Mouse (Mus musculus) megakaryocyte-erythroid progenitor cell, adult 5-6 weeks (primary cell): ENCODE measurements around the gene Lrmp. TPM values are rescaled to one million over a fixed set of nuclear protein-coding genes. Genes with fewer than 3 reads are reported as not detected.
A peak's percentile ranks its signal among the peaks of the same experiment; 100 is the strongest.
"Not testable (repeated sequence)": the region's sequence is repeated elsewhere in the genome, so short reads cannot be mapped to it uniquely, and the experiment has no call there.

Experiments used
- ATAC-seq: replicated peaks from 2 replicates; pipeline ENCODE4 v1.8.0; 2016; ENCODE audit warnings: mild to moderate bottlenecking, inconsistent platforms; ENCODE audit not compliant: severe bottlenecking, poor library complexity, low FRiP score, low TSS enrichment
- total RNA-seq, 2 experiments: library from RNA; stranded (forward) in 1 of 2; stranded (reverse) in 1 of 2; fragments of 200-1000, 215-1000 nt in 1 of 2; fragments of >200 nt in 1 of 2; fragmentation: Nextera tagmentation in 1 of 2; gene quantifications; 2 replicates each; pipeline ENCODE4 v1.2.3; 2014 to 2017

Lrmp gene
- total RNA-seq, 2 experiments from 2014 or later: 47.6 to 67.3 TPM

GRCm38 (mm10) chr6:145129563-145129962, 14.1 kb downstream of the Lrmp start:
- no peak for ATAC-seq

GRCm38 (mm10) chr6:145131991-145132390, 16.5 kb downstream of the Lrmp start:
- no peak for ATAC-seq

DNA sequence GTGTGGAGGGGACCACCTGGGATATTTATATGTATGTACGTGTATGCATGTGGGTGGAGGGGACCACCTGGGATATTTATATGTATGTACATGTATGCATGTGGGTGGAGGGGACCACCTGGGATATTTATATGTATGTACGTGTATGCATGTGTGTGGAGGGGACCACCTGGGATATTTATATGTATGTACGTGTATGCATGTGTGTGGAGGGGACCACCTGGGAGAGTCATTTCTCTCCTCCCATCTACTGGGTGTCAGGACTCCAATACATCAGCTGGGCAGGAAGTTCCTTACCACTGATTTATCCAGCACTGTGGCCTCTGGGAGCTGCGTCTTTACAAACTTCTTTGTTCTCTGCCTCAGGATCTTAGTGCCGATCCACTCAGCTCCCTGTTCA, 17.5 kb downstream of the Lrmp start:
- not testable (repeated sequence) for ATAC-seq

GRCm38 (mm10) chr6:145135295-145135694, 19.8 kb downstream of the Lrmp start:
- no peak for ATAC-seq

DNA sequence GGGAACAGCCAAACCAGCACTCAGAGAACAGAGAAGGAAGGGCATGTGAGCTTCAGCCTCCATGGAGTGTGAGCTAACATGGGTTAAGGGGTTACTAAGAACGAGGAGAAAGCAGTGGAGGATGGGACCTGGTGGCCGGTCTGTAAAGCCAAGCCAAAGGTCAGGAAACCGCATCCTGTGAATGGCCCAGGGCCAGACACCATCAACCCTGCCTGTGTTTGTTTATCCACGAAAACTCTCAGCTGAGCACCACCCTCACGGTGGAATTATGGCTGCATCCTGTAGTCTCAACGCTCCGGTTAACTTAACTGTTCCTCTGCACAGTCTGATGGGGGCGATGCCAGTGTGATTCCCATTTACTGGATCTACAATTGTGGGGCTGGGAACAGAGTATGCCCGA, 20.4 kb downstream of the Lrmp start:
- no peak for ATAC-seq

GRCm38 (mm10) chr6:145136831-145137230, 21.4 kb downstream of the Lrmp start:
- no peak for ATAC-seq

GRCm38 (mm10) chr6:145139236-145139635, 23.8 kb downstream of the Lrmp start:
- no peak for ATAC-seq

DNA sequence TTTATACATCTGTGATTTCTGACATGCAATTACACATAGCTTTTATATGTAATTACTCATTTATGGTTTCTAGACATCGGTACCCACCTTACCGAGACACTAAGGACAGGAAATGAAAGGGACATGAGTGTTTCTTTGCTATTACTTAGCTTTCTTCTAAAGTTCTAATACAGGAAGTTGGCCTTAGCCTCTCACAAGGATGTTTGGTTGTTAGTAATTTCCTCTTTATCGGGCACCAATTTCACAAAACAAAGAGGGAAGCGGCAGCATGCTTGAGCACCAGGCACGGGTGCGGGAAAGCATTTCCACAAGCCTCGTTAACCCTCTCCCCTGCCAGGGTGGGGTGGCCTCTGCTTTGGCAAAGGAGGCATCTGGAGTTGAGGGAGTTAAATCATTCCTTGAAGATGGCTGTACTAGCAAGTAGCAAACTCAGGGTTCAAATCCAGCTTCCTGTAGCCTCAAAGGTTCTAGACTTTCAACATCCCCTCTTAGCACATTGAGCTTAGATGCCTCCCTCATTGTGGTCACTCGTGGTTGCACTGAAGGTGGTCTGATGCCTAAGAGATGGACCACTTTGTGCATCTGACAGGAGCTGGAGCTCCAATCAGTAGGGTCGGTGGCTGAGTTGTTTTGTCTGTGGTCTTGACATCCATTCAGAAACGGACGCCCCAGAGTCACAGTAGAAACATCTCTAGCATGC, 24.5 kb downstream of the Lrmp start:
- ATAC-seq: no peak

- no peak for ATAC-seq
These were observed 25.3 kb downstream of the Lrmp start for GRCm38 (mm10) chr6:145140706-145141105.

- no peak for ATAC-seq
These were observed 26.4 kb downstream of the Lrmp start for GRCm38 (mm10) chr6:145141827-145142226.

- no peak for ATAC-seq
These were observed 29.7 kb downstream of the Lrmp start for GRCm38 (mm10) chr6:145145173-145145572.

- no peak for ATAC-seq
These were observed 32.3 kb downstream of the Lrmp start for GRCm38 (mm10) chr6:145147716-145148115.

DNA sequence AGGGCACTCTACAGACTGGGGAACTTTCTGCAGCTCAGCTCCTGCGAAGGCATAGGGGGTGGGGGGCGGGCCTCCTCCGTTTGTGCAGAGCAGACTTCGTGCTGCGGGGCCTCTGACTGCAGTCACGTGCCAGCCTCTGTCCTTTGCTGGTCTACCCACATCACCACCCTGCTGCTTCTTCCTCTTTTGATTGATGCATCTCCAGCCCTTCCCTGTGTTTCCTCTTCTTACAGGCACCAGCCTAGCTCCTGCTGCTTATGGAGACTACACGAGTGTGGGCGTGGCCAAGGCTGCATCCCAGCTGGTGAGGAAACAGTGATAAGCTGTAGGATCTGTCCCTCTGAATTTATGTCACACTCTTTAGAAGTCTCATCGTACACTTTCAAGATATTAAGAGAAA, 33.6 kb downstream of the Lrmp start:
- ATAC-seq: peak; percentile 74

DNA sequence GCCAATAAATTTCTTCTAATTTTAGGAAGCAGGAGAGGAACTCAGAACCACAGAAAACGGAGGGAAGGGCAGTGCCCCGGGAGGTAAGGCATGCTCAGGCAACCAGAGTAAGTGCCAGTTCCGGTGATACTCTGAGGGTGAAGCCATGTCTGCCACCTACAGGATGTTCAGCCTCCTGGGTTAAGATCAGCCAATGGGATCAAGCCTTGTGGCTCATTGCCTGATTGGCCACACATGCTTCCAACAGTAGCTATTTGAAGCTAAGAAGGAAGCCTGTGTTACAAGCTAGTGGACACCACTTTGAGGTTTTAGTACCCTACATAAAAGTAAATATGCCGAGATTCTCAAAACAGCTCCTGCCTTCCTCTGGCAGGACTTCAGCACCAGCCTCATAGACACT, 43.2 kb downstream of the Lrmp start:
- peak; percentile 68 for ATAC-seq

- ATAC-seq: no peak
These were observed 45.1 kb downstream of the Lrmp start for GRCm38 (mm10) chr6:145160581-145160980.

DNA sequence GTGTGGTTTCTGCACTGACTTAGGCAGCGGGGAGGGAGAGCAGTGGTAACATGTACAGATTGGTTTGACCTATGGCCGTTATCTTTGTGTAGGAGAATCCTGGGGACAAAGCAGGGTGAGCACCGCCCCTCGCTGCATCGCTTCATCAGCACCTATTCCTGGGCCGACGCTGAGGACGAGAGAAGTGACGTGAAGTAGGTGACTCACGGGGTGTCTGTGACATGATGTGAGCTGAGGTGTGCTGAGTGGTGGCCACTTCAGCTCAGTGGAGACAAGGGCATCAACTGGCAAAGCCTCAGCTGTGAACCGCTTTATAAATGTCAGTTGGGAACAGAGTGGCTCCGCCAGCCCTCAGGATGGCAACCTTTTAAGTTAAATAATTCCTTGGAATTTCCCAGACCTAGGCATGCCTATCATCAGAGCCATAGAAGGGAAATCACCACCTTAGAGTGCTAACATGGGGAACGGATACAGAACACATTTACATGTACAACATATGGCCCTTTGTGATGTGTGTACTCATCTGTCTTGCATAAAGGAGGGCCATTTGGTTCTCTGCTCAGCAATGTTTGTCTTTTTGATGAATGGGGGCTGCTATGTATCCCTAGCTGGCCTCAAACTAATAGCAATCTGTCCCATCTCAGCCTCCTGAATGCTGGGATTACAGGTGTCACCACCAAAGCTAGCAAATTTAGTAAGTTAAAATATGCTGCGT, 56.6 kb downstream of the Lrmp start:
- no peak for ATAC-seq

DNA sequence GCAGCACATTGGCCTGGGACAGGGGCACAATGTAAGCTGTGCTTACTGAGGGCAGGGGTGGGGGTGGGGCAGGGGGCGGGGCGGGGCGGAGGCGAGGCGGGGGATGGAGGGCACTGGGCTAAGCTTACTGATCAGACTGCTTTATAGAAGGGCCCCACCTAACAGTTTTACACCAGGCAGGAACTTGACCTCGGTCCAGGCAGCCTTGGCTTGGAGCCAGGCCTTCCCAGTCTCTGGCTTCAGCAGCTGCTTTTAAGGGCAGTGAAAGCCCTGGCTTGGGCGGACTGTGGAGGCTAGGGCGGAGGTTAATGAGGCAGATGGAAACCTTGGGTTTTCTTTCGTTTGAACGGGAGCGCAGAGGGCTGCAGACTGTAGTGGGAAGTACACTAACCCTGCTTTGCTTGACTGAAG, 58.3 kb downstream of the Lrmp start:
- ATAC-seq: no peak

DNA sequence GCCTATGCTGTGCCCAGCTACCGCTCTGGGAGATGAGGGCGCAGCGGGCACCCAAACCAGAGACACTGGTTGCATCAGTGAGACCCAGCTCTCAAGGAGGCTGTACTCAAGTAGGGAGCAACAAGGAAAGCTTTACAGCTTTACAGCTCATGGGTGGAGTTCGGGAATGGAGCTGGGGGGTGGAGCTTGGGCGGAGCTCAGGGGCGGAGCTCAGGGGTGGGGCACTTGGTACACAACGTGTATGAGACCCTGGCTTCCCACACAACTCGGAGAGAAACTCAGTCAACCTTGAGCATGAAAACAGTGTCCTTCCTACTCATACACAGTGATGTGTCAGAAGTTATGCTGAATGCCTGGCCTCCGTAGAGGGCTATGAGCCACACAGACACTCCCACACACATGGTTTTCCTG, 60.1 kb downstream of the Lrmp start:
- no peak for ATAC-seq

GRCm38 (mm10) chr6:145176474-145176873, 61.0 kb downstream of the Lrmp start:
- ATAC-seq: no peak

GRCm38 (mm10) chr6:145179665-145180064, 64.2 kb downstream of the Lrmp start:
- peak; percentile 85 for ATAC-seq

DNA sequence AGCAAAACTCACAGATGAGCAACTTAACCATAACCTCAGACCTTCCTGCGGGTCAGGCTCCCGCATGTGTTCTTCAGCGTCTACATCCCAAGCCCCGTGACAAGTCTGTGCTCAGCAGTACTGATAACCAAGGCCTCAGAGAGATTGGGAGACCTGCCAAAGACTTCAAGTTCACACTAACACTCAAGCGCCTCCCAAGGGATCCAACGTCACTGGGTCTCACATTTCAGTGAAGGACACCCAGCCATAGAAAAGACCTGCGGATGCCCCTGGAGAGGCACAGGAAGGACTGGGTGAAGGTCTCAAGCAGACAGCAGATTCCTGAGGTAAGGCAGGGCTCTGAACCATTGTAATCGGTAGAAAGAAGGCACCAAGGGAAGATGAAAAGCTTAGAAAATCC, 66.6 kb downstream of the Lrmp start:
- no peak for ATAC-seq
